Mouse (Mus musculus): ENCODE results near the gene Man1a. TPM values are rescaled to one million over a fixed set of nuclear protein-coding genes. Genes with fewer than 3 reads are reported as not detected.
A peak's percentile ranks its signal among the peaks of the same experiment; 100 is the strongest.

Man1a gene
- polyA plus RNA-seq, 1 experiment, result 8.5 TPM

DNA sequence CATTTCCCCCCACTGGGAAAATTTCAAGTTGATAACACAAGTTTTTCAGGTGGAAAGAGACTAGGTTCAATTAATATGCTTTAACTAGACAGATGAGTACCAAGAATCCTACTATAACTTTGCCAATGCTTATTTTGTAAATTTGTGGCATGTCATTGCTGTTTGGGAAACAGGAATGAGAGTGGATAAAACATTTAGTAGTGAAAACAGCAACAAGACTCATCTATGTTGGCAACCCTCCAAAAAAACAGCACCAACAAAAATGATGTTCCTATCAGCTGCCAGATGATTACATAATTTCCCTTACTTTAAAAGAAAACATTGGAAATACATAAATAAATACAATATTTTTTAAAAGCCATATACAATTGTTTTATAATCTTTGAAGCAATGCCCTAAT lies 102.2 kb downstream of the Man1a start:
- TF ChIP-seq CTCF (IDR thresholded peaks at IDR 0.05; ENCODE audit: borderline replicate concordance, extremely low read depth, insufficient read depth, insufficient read length) (no peak), POLR2A (IDR thresholded peaks at IDR 0.05; ENCODE audit: borderline replicate concordance, extremely low read depth, insufficient read depth, insufficient read length, poor library complexity, severe bottlenecking) (no peak)
- no peak for DNase-seq (ENCODE audit: low read depth)

DNA sequence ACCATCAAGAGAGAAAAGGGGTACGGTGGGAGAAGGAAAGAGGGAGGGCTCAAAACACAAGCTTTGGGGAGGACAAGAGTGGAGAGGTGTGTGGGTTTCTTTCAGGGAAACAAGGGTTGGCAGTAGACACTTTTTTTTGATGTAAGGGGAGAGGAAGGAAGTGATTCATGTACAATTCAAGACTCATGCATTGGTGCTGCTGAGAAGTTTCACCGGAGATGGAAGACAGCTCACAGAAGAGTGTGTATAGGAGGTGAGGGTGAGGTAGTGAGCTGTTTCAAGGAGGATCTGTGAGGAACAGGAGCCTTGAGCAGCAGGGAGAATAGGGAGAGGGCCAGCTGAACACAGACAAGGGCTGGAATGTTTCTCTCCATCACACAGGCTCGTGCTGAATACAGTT lies 116.7 kb downstream of the Man1a start:
- TF ChIP-seq CTCF (IDR thresholded peaks at IDR 0.05; ENCODE audit: borderline replicate concordance, extremely low read depth, insufficient read depth, insufficient read length), result no peak
- no peak for TF ChIP-seq POLR2A (IDR thresholded peaks at IDR 0.05; ENCODE audit: borderline replicate concordance, extremely low read depth, insufficient read depth, insufficient read length, poor library complexity, severe bottlenecking)

DNA sequence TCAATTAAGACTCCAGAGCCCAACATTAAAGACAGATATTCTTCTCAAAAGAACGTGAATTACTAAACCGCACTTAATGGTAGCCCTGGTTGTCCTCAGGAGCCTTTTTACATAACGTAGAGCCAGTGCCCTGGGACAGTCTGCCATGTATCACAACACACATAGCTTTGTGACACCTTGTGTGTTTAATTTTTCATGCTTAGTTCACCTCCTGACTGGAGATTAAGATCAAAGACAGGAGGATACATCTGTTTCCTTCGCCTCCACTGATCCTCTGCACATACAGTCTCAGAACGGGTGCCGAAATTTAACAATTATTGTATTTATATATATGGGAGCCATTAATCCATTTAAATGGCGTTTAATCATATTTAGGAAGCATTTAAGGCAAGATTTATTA lies 134.8 kb downstream of the Man1a start:
- no peak for DNase-seq (ENCODE audit: low read depth)
- TF ChIP-seq CTCF (IDR thresholded peaks at IDR 0.05; ENCODE audit: borderline replicate concordance, extremely low read depth, insufficient read depth, insufficient read length) (no peak), POLR2A (IDR thresholded peaks at IDR 0.05; ENCODE audit: borderline replicate concordance, extremely low read depth, insufficient read depth, insufficient read length, poor library complexity, severe bottlenecking) (no peak)

More for the DNA sequence above, 116.7 kb downstream of the Man1a start:
- DNase-seq (ENCODE audit: low read depth), result no peak

DNA sequence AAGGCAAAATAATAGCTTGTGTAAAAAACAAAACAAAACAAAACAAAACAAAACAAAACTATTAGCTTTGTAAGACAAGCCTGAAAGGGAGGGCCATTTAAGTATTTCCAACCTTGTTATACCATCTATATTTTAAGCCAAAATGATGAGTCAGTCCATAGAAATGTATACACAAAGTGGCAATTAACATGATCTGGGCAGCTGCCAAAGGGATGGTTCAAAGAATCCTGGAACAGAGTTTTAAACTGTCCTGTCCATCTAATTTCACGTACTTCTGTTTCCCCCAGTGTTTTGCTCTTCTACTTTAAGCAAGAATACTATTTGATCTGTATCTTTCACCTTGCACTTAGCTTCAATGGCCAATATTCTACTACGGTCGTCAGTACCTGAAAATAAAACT lies 138.2 kb downstream of the Man1a start:
- TF ChIP-seq POLR2A (IDR thresholded peaks at IDR 0.05; ENCODE audit: borderline replicate concordance, extremely low read depth, insufficient read depth, insufficient read length, poor library complexity, severe bottlenecking) (no peak), CTCF (IDR thresholded peaks at IDR 0.05; ENCODE audit: borderline replicate concordance, extremely low read depth, insufficient read depth, insufficient read length) (no peak)
- DNase-seq (ENCODE audit: low read depth), result no peak

GRCm38 (mm10) chr10:53936078-53936477 lies 140.3 kb downstream of the Man1a start:
- DNase-seq (ENCODE audit: low read depth), result no peak
- TF ChIP-seq CTCF (IDR thresholded peaks at IDR 0.05; ENCODE audit: borderline replicate concordance, extremely low read depth, insufficient read depth, insufficient read length) (no peak), POLR2A (IDR thresholded peaks at IDR 0.05; ENCODE audit: borderline replicate concordance, extremely low read depth, insufficient read depth, insufficient read length, poor library complexity, severe bottlenecking) (no peak)

- DNase-seq (ENCODE audit: low read depth), result no peak
Observed at GRCm38 (mm10) chr10:53929722-53930500, 146.5 kb downstream of the Man1a start.

GRCm38 (mm10) chr10:53927904-53928303 lies 148.5 kb downstream of the Man1a start:
- no peak for TF ChIP-seq CTCF (IDR thresholded peaks at IDR 0.05; ENCODE audit: borderline replicate concordance, extremely low read depth, insufficient read depth, insufficient read length)
- TF ChIP-seq POLR2A (IDR thresholded peaks at IDR 0.05; ENCODE audit: borderline replicate concordance, extremely low read depth, insufficient read depth, insufficient read length, poor library complexity, severe bottlenecking), result no peak
- DNase-seq (ENCODE audit: low read depth), result no peak

More at GRCm38 (mm10) chr10:53929722-53930500, 146.5 kb downstream of the Man1a start:
- TF ChIP-seq POLR2A (IDR thresholded peaks at IDR 0.05; ENCODE audit: borderline replicate concordance, extremely low read depth, insufficient read depth, insufficient read length, poor library complexity, severe bottlenecking), result no peak
- TF ChIP-seq CTCF (IDR thresholded peaks at IDR 0.05; ENCODE audit: borderline replicate concordance, extremely low read depth, insufficient read depth, insufficient read length), result no peak

DNA sequence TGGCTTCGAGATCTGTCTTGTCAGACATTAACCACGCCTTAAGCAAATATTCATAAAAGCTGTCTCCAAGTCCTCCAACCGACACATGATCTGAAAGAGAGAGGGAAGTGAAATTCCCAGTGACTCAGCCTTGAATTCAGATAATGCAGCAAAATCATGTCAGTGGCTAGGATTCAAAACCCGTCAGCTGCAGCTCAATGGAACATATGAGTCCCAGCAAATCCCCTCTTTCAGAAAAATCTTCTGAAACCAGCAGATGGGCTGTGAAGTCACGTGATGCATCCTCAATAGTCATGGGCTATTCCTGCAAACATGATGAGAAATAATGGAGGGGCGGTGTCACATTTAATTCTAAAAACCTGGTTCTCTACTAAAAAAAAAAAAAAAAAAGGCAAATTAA lies 151.0 kb downstream of the Man1a start:
- TF ChIP-seq CTCF (IDR thresholded peaks at IDR 0.05; ENCODE audit: borderline replicate concordance, extremely low read depth, insufficient read depth, insufficient read length) (no peak), POLR2A (IDR thresholded peaks at IDR 0.05; ENCODE audit: borderline replicate concordance, extremely low read depth, insufficient read depth, insufficient read length, poor library complexity, severe bottlenecking) (no peak)
- peak; percentile 77 for DNase-seq (ENCODE audit: low read depth)

GRCm38 (mm10) chr10:53922236-53922635 lies 154.2 kb downstream of the Man1a start:
- DNase-seq (ENCODE audit: low read depth), result no peak
- TF ChIP-seq CTCF (IDR thresholded peaks at IDR 0.05; ENCODE audit: borderline replicate concordance, extremely low read depth, insufficient read depth, insufficient read length) (no peak), POLR2A (IDR thresholded peaks at IDR 0.05; ENCODE audit: borderline replicate concordance, extremely low read depth, insufficient read depth, insufficient read length, poor library complexity, severe bottlenecking) (no peak)

DNA sequence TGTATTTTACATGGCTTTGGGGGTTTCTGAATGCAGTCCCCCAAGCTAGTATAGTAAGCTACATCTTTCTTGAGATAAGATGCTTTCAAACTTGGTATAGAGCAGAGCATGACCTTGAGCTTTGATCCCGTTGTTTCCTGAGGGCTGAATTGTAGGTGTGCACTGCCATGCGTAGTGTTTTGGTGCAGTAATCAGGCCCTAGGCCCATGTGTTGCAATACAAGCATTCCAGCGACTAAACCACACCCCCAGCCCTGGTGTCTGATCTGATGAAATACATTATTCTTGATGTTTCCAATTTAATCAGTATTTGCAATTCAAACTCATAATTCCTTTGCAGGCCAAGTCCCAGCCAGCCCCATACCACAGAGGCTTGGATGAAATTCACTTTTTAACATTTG lies 158.9 kb downstream of the Man1a start:
- DNase-seq (ENCODE audit: low read depth), result no peak
- TF ChIP-seq CTCF (IDR thresholded peaks at IDR 0.05; ENCODE audit: borderline replicate concordance, extremely low read depth, insufficient read depth, insufficient read length) (no peak), POLR2A (IDR thresholded peaks at IDR 0.05; ENCODE audit: borderline replicate concordance, extremely low read depth, insufficient read depth, insufficient read length, poor library complexity, severe bottlenecking) (no peak)

DNA sequence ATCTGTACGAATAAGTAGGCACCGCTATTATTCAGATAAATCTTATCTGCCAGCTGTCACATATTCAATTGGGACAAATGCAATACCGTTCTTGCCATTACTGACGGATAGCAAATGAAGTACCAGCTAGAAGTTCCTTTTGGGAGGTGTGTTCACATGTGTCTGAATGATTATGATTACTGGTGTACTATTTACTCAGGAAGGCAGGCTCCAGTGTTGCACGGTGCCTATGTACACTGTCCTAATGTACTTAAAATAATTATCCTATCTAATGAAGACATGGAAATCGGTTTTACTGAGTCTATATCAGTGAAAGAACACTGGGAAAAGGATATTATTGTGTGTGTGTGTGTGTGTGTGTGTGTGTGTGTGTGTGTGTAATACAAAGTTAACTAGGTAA lies 160.7 kb downstream of the Man1a start:
- no peak for TF ChIP-seq POLR2A (IDR thresholded peaks at IDR 0.05; ENCODE audit: borderline replicate concordance, extremely low read depth, insufficient read depth, insufficient read length, poor library complexity, severe bottlenecking)
- no peak for TF ChIP-seq CTCF (IDR thresholded peaks at IDR 0.05; ENCODE audit: borderline replicate concordance, extremely low read depth, insufficient read depth, insufficient read length)
- DNase-seq (ENCODE audit: low read depth), result no peak

- TF ChIP-seq POLR2A (IDR thresholded peaks at IDR 0.05; ENCODE audit: borderline replicate concordance, extremely low read depth, insufficient read depth, insufficient read length, poor library complexity, severe bottlenecking), result no peak
- peak; percentile 31 for DNase-seq (ENCODE audit: low read depth)
Observed at GRCm38 (mm10) chr10:53914974-53915609, 161.3 kb downstream of the Man1a start.

Data from brain, embryonic 14.5 days (tissue).